ENCODE assay signal across 41 mouse cellular contexts in genomic region chr1:177757249-177757648, GRCm38 (mm10). TPM values are rescaled to one million over a fixed set of nuclear protein-coding genes. Genes with fewer than 3 reads are reported as not detected.
DNase-seq lines count a peak whose midpoint lies in the region; ATAC-seq and TF ChIP-seq lines count a peak whose summit lies in the region.
"Had no signal": no experiment of that assay in that cellular context is flagged by ENCODE, and none has a peak within 500 bp of the region (broad histone marks: within the 10 kb centered on the region; RNA-seq: fewer than 3 reads in every experiment).

No protein-coding gene starts in this region.

- TF ChIP-seq POLR2A in limb, embryonic 14.5 days (IDR thresholded peaks at IDR 0.05; ENCODE audit: borderline replicate concordance, extremely low read depth, insufficient read depth, insufficient read length) = no peak

- intact Hi-C loops in left cerebral cortex, postnatal 4 days (cut with DNase I) = no loop called here

- no peaks in the 10 kb centered on the region for H3K4me1 ChIP-seq in limb, embryonic 14.5 days (ENCODE audit: control insufficient read depth, insufficient read depth, low read length)
- H3K4me1 ChIP-seq: forebrain, embryonic 10.5 days; forebrain, embryonic 15.5 days; intestine, embryonic 15.5 days; midbrain, embryonic 12.5 days had no signal

- no peaks in the 10 kb centered on the region for H3K27me3 ChIP-seq in limb, embryonic 14.5 days (ENCODE audit: control insufficient read depth, insufficient read depth, low read length)
- H3K27me3 ChIP-seq: CH12.LX; embryonic facial prominence, embryonic 12.5 days; forebrain, embryonic 15.5 days; intestine, embryonic 15.5 days; midbrain, embryonic 12.5 days had no signal

- no peak overlapping the region for H3K4me2 ChIP-seq in limb, embryonic 14.5 days (replicated peaks; ENCODE audit: low read depth, low read length, severe bottlenecking)
- H3K4me2 ChIP-seq: embryonic facial prominence, embryonic 12.5 days; forebrain, embryonic 15.5 days; heart, embryonic 11.5 days; intestine, embryonic 15.5 days; midbrain, embryonic 12.5 days had no signal

- 17% methylated on average over 5 of the region's 5 CpGs for WGBS in limb, embryonic 14.5 days

- H3K9ac ChIP-seq in limb, embryonic 14.5 days (ENCODE audit: low read depth, low read length, severe bottlenecking) = no peak overlapping the region
- H3K9ac ChIP-seq: embryonic facial prominence, embryonic 12.5 days; forebrain, embryonic 15.5 days; intestine, embryonic 15.5 days; liver, embryonic 14.5 days; midbrain, embryonic 12.5 days had no signal

- H3K36me3 ChIP-seq in limb, embryonic 14.5 days (ENCODE audit: control insufficient read depth, insufficient read depth, low read length) = peaks cover 7% of the 10 kb centered on the region; the same call in 1 of the 2 replicates
- H3K36me3 ChIP-seq: intestine, embryonic 15.5 days had no signal

- H3K9me3 ChIP-seq in limb, embryonic 14.5 days (ENCODE audit: control insufficient read depth, low read length) = no peaks in the 10 kb centered on the region
- H3K9me3 ChIP-seq: embryonic facial prominence, embryonic 12.5 days; forebrain, embryonic 10.5 days; forebrain, embryonic 15.5 days; intestine, embryonic 15.5 days; midbrain, embryonic 12.5 days had no signal

- DNase-seq in embryo, embryonic 10 days (ENCODE audit: low spot score) = peak; percentile 39
- DNase-seq in embryo, embryonic 9.5 days (ENCODE audit: extremely low spot score) = no peak
- peak; percentile 9 for DNase-seq in embryo, embryonic 11.5 days (ENCODE audit: low read depth, low spot score)
- peak; percentile 41 for DNase-seq in hindlimb bud, embryonic 11.5 days (ENCODE audit: extremely low spot score, low read depth, low spot score)
- DNase-seq in limb, embryonic 14.5 days (ENCODE audit: low spot score) = peak; percentile 25
- DNase-seq in layer of hippocampus, postnatal 10 days (ENCODE audit: low spot score in 2 of 2) = no peak
- DNase-seq in left cerebral cortex, postnatal 4 days = no peak
- DNase-seq in left cerebral cortex, adult 11 months (ENCODE audit: low spot score) = no peak
- DNase-seq: adrenal gland, adult 2 months; cerebellum, adult 8-10 months; cerebellum, postnatal 25 days; gastrocnemius, adult 2 months; gastrocnemius, postnatal 36 days; heart, adult 18-20 months; kidney, adult 2 months; kidney, postnatal 36 days; layer of hippocampus, postnatal 36 days; liver; lung, adult 2 months; lung, postnatal 14 days; right cerebral cortex, postnatal 25 days; thymus, postnatal 36 days had no signal

- 0 out of 2 replicates have a peak overlapping the region, but pooled peaks have one; percentile 13 for H3K27ac ChIP-seq in limb, embryonic 14.5 days (replicated peaks; ENCODE audit: low read depth, low read length)
- H3K27ac ChIP-seq: embryonic facial prominence, embryonic 12.5 days; forebrain, embryonic 10.5 days; forebrain, embryonic 15.5 days; gastrocnemius, adult 2 months; intestine, embryonic 15.5 days; layer of hippocampus, adult 2 months; liver, embryonic 14.5 days; midbrain, embryonic 12.5 days had no signal

- ATAC-seq in limb, embryonic 14.5 days (ENCODE audit: low FRiP score, low read depth) = no peak
- ATAC-seq: activated CD4-positive, CD25-positive, alpha-beta regulatory T cell, adult 4 months; forebrain, embryonic 15.5 days; hindbrain, embryonic 16.5 days; intestine, embryonic 15.5 days had no signal

- no peak overlapping the region for H3K4me3 ChIP-seq in limb, embryonic 14.5 days (replicated peaks; ENCODE audit: low read length)
- H3K4me3 ChIP-seq: embryonic facial prominence, embryonic 12.5 days; forebrain, embryonic 10.5 days; forebrain, embryonic 15.5 days; gastrocnemius, adult 2 months; intestine, embryonic 15.5 days; layer of hippocampus, adult 2 months; midbrain, embryonic 12.5 days had no signal

RNA-seq across cellular contexts. Expression of gene 1700016C15Rik, which starts 27.6 kb away (rescaled TPM):
- polyA plus RNA-seq in limb, embryonic 14.5 days (2012; rRNA removed) = not detected in 2 replicates
- polyA plus RNA-seq in limb, embryonic 14.5 days (2014; fragmentation: Nextera tagmentation; extraction: Ambion mirVana) = not detected in 2 replicates
- not detected for total RNA-seq in layer of hippocampus, postnatal 10 days (2021)
- total RNA-seq in left cerebral cortex, postnatal 4 days (2021) = not detected
- total RNA-seq: adrenal gland, adult 2 months; adrenal gland, postnatal 4 days; CH12.LX; ES-E14; gastrocnemius, adult 2 months; heart, adult 18-20 months; hematopoietic stem cell, adult 5-6 weeks; layer of hippocampus, adult 2 months; layer of hippocampus, postnatal 36 days; left cerebral cortex, postnatal 10 days; megakaryocyte progenitor cell, adult 5-6 weeks; neutrophil, adult 5-6 weeks had no signal
- polyA plus RNA-seq: adrenal gland, adult 2 months; C2C12; embryonic facial prominence, embryonic 12.5 days; forebrain, embryonic 10.5 days; forebrain, embryonic 15.5 days; heart, embryonic 11.5 days; heart, embryonic 16.5 days; hindbrain, embryonic 16.5 days; liver, embryonic 14.5 days; lung, adult 2 months; midbrain, embryonic 12.5 days had no signal

RNA-seq across cellular contexts. Expression of gene Adss, which starts 39.1 kb away (rescaled TPM):
- polyA plus RNA-seq in limb, embryonic 14.5 days (2012; rRNA removed) = 36.9 and 40.0 TPM in 2 replicates
- 50.1 and 55.8 TPM in 2 replicates for polyA plus RNA-seq in limb, embryonic 14.5 days (2014; fragmentation: Nextera tagmentation; extraction: Ambion mirVana)
- total RNA-seq in layer of hippocampus, postnatal 10 days (2021) = 10 to 100 TPM; 88.6 to 91.9 TPM
- 100 to 1,000 TPM; 115 to 121 TPM for total RNA-seq in left cerebral cortex, postnatal 4 days (2021)

Comparison
In these comparisons a context has a peak if more than half of its experiments do, and no peak if none do; other contexts are left out.
1. DNase-seq: peak in embryo, embryonic 10 days (single experiment), embryo, embryonic 11.5 days (single experiment), hindlimb bud, embryonic 11.5 days (single experiment) and limb, embryonic 14.5 days (single experiment); none in embryo, embryonic 9.5 days (single experiment), layer of hippocampus, postnatal 10 days (0 of 2), left cerebral cortex, postnatal 4 days (single experiment) and left cerebral cortex, adult 11 months (single experiment).